Mouse (Mus musculus) intestine, postnatal 0 days (tissue): ENCODE measurements around the gene Ier3. TPM values are rescaled to one million over a fixed set of nuclear protein-coding genes. Genes with fewer than 3 reads are reported as not detected.

Experiments used
- ATAC-seq: fragments of 200-750 bp; cut with Nextera tagmentation; 2 replicates; pipeline ENCODE4 v1.8.0; 2017; ENCODE audit warnings: mild to moderate bottlenecking, moderate TSS enrichment, moderate library complexity
- H3K27ac ChIP-seq: fragments of 300-500 bp; sonication (generic); 2 replicates; pipeline ENCODE4 v1.5.1; 2014; ENCODE audit warnings: mild to moderate bottlenecking, low read depth, low read length, moderate library complexity
- H3K27me3 ChIP-seq: fragments of 300-500 bp; sonication (generic); replicated peaks from 2 replicates; pipeline ENCODE4 v1.6.1; 2014; ENCODE audit warnings: low read length, mixed read lengths; ENCODE audit not compliant: control insufficient read depth, insufficient read depth
- H3K36me3 ChIP-seq: fragments of 300-500 bp; sonication (generic); 2 replicates; pipeline ENCODE4 v1.6.1; 2014; ENCODE audit warnings: mild to moderate bottlenecking, moderate library complexity; ENCODE audit not compliant: control insufficient read depth, insufficient read depth
- H3K4me1 ChIP-seq: fragments of 300-500 bp; sonication (generic); replicated peaks from 2 replicates; pipeline ENCODE4 v1.6.1; 2014; ENCODE audit warnings: antibody characterized with exemption, low read length, mixed read lengths; ENCODE audit not compliant: control insufficient read depth, insufficient read depth
- H3K4me2 ChIP-seq: fragments of 300-500 bp; sonication (generic); replicated peaks from 2 replicates; pipeline ENCODE4 v1.6.1; 2014; ENCODE audit warnings: low read depth, mild to moderate bottlenecking, moderate library complexity
- H3K4me3 ChIP-seq: fragments of 300-500 bp; sonication (generic); 2 replicates; pipeline ENCODE4 v1.5.1; 2014; ENCODE audit warnings: low read depth, low read length
- H3K9ac ChIP-seq: fragments of 300-500 bp; sonication (generic); 2 replicates; pipeline ENCODE4 v1.6.1; 2014; ENCODE audit warnings: mild to moderate bottlenecking, low read depth, low read length
- H3K9me3 ChIP-seq: fragments of 300-500 bp; sonication (generic); 2 replicates; pipeline ENCODE4 v1.6.1; 2016; ENCODE audit warnings: mixed run types; ENCODE audit not compliant: control insufficient read depth
- CTCF ChIP-seq: sonication (generic); IDR thresholded peaks from 2 replicates; pipeline ENCODE4 v1.5.1; 2016; ENCODE audit warnings: low read depth, mild to moderate bottlenecking, control low read depth, antibody characterized with exemption, moderate library complexity
- WGBS: fragments of 180-500 bp; shearing (Covaris S2); extraction: QIAGEN DNeasy Blood & Tissue Kit; methylation state at CpG from one replicate; pipeline ENCODE4 v1.1.7; 2014; 5-methylcytosine and 5-hydroxymethylcytosine counted together
- polyA plus RNA-seq: library from polyadenylated mRNA; unstranded; fragments of >200 nt; fragmentation: Nextera tagmentation; extraction: Ambion mirVana; gene quantifications from 2 replicates; pipeline ENCODE4 v1.2.1, GENCODE M21; 2015

Ier3 gene
- polyA plus RNA-seq, 1 experiment from 2014 or later: 34.6 TPM

GRCm38 (mm10) chr17:35822964-35823937 is 1.8 kb downstream of the Ier3 start, which contains the start of gene Flot1:
Gene Flot1, plus strand, starts transcription at chr17:35823230.
- H3K27me3 ChIP-seq: no peaks in the 10 kb centered on the region
- WGBS: under 1% methylated on average over 45 of the region's 47 CpGs
- H3K4me2 ChIP-seq: peak within 1 kb of the TSS; percentile 93

GRCm38 (mm10) chr17:35824402-35824801 is 2.9 kb downstream of the Ier3 start:
- H3K27me3 ChIP-seq: no peaks in the 10 kb centered on the region
- peak; percentile 69 for TF ChIP-seq CTCF
- H3K4me2 ChIP-seq: peak overlapping the region; percentile 93
- peaks cover 25% of the 10 kb centered on the region for H3K36me3 ChIP-seq
- WGBS: 67% methylated on average over 7 of the region's 7 CpGs
- no peak overlapping the region for H3K27ac ChIP-seq
- no peak for ATAC-seq
- no peaks in the 10 kb centered on the region for H3K9me3 ChIP-seq
- H3K4me1 ChIP-seq: no peaks in the 10 kb centered on the region
- H3K9ac ChIP-seq: no peak overlapping the region
- peak overlapping the region; percentile 69; the same call in 1 of the 2 replicates for H3K4me3 ChIP-seq

More at GRCm38 (mm10) chr17:35822964-35823937, 1.8 kb downstream of the Ier3 start, which contains the start of gene Flot1:
- H3K4me3 ChIP-seq: peak within 1 kb of the TSS; percentile 69
- no peaks in the 10 kb centered on the region for H3K9me3 ChIP-seq
- TF ChIP-seq CTCF: peak; percentile 15; the same call in 1 of the 2 replicates
- H3K9ac ChIP-seq: peak within 1 kb of the TSS; percentile 77
- peaks cover 25% of the 10 kb centered on the region for H3K36me3 ChIP-seq
- H3K4me1 ChIP-seq: no peaks in the 10 kb centered on the region
- peak within 1 kb of the TSS; percentile 91 for H3K27ac ChIP-seq
- ATAC-seq: peak; percentile 83

- Histone ChIP-seq H3K4me1 (no peaks in the 10 kb centered on the region), H3K4me3 (no peak overlapping the region), H3K27me3 (no peaks in the 10 kb centered on the region), H3K9me3 (no peaks in the 10 kb centered on the region), H3K27ac (no peak overlapping the region), H3K4me2 (no peak overlapping the region), H3K36me3 (peaks cover 29% of the 10 kb centered on the region), H3K9ac (no peak overlapping the region)
- no peak for ATAC-seq
- 81% methylated on average over 13 of the region's 13 CpGs for WGBS
- TF ChIP-seq CTCF: no peak
Observed at GRCm38 (mm10) chr17:35825109-35825850, 3.8 kb downstream of the Ier3 start.

- ATAC-seq: peak; percentile 74
- TF ChIP-seq CTCF: peak; percentile 99
- Histone ChIP-seq H3K27me3 (no peaks in the 10 kb centered on the region), H3K9ac (no peak overlapping the region), H3K4me1 (no peaks in the 10 kb centered on the region), H3K9me3 (no peaks in the 10 kb centered on the region), H3K4me2 (peak overlapping the region; percentile 22), H3K27ac (no peak overlapping the region), H3K36me3 (peaks cover 64% of the 10 kb centered on the region), H3K4me3 (no peak overlapping the region)
- 1% methylated on average over 21 of the region's 21 CpGs for WGBS
Observed at GRCm38 (mm10) chr17:35829737-35830136, 8.3 kb downstream of the Ier3 start.

- no peak overlapping the region; the same call in 1 of the 2 replicates for H3K27ac ChIP-seq
- H3K27me3 ChIP-seq: no peaks in the 10 kb centered on the region
- no peak overlapping the region for H3K9ac ChIP-seq
- no peak for TF ChIP-seq CTCF
- H3K9me3 ChIP-seq: no peaks in the 10 kb centered on the region
- no peak overlapping the region for H3K4me2 ChIP-seq
- no peak for ATAC-seq
- peaks cover 53% of the 10 kb centered on the region for H3K36me3 ChIP-seq
- H3K4me1 ChIP-seq: no peaks in the 10 kb centered on the region
- 64% methylated on average over 8 of the region's 8 CpGs for WGBS
- H3K4me3 ChIP-seq: no peak overlapping the region
Observed at GRCm38 (mm10) chr17:35832400-35833238, 11.1 kb downstream of the Ier3 start.
